Mouse (Mus musculus): Measurements from ENCODE around the gene Hyal2. TPM values are rescaled to one million over a fixed set of nuclear protein-coding genes. Genes with fewer than 3 reads are reported as not detected.

Hyal2 gene
- total and polyA plus RNA-seq, 3 experiments: 31.3 to 32.0 TPM; not detected in 1

DNA sequence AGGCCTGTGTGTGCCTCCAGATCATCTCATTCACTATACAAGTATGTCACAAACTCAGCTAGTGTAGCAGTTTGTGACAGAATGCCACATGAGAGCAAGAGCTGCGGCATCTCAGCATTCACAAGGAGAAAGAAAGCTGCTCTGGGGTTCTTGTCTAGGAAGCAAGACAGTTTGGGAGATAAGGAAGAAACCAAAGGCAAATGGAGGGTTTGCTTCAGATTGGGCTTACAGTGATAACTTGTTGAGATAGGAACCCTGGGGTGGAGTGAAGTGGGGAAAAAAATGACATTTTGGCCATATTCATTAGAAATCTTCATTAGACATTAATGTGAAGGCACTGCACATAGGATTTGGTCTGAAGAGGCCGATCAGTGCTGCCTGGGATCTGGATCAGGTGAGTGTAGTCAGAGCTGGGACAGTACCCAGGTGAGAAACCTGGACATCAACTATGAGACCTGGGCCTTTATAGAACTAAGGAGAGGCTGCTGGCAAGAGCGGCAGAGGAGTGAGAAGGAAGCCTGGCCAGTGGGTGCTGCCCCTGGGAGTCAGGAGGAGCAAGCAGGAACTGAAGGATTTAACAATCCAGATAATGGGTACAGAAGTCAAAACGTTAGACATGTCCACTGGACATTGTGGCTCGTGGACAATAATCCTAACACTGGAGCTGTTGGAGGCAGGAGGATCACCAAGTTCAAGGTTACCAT, 14.9 kb upstream of the Hyal2 start:
- TF ChIP-seq GATA1 (IDR thresholded peaks at IDR 0.05; ENCODE audit: low read depth, low read length): peak; percentile 54
- peak; percentile 36; the same call in 1 of the 2 replicates for TF ChIP-seq MAZ (IDR thresholded peaks at IDR 0.05; ENCODE audit: low read depth, low read length)
- TF ChIP-seq ZNF384 (IDR thresholded peaks at IDR 0.05; ENCODE audit: low read depth, low read length): peak; percentile 54; the same call in 1 of the 2 replicates
- TF ChIP-seq MXI1 (IDR thresholded peaks at IDR 0.05; ENCODE audit: low read depth, low read length): peak; percentile 54; the same call in 1 of the 2 replicates
- peak; percentile 98 for TF ChIP-seq RCOR1 (IDR thresholded peaks at IDR 0.05; ENCODE audit: low read depth, low read length)
- peak in 1 of 2 experiments; percentile 49; a peak in 2 of 4 replicates for TF ChIP-seq EP300 (IDR thresholded peaks at IDR 0.05; ENCODE audit: low read depth in 1 of 2, low read length in 2 of 2)
- TF ChIP-seq ZMIZ1 (IDR thresholded peaks at IDR 0.05; ENCODE audit: low read depth, low read length): no peak
- TF ChIP-seq TBP (IDR thresholded peaks at IDR 0.05; ENCODE audit: low read depth, low read length): 0 out of 2 replicates have a peak, but pooled peaks have one; percentile 10
- no peak for TF ChIP-seq TCF12 (IDR thresholded peaks at IDR 0.05; ENCODE audit: low read depth, low read length)
- TF ChIP-seq BHLHE40 (IDR thresholded peaks at IDR 0.05; ENCODE audit: borderline replicate concordance, low read depth, low read length): no peak; the same call in 1 of the 2 replicates
- 0 out of 2 replicates have a peak, but pooled peaks have one; percentile 25 for TF ChIP-seq ETS1 (IDR thresholded peaks at IDR 0.05; ENCODE audit: low read depth, low read length)
- Histone ChIP-seq H3K4me1 (ENCODE audit: control insufficient read depth in 1 of 2, insufficient read depth in 2 of 2, low read length in 2 of 2) (peaks cover 10 to 33% of the 10 kb centered on the region in 2 experiments), H3K9ac (ENCODE audit: control insufficient read depth, low read depth, low read length, poor library complexity, severe bottlenecking) (peak overlapping the region; percentile 85), H3K9me3 (replicated peaks; ENCODE audit: insufficient read depth, low read length) (no peaks in the 10 kb centered on the region), H3K4me3 (ENCODE audit: control insufficient read depth in 1 of 2, insufficient read depth in 1 of 2, low read depth in 2 of 2, low read length in 2 of 2) (peak overlapping the region; percentile 65 to 82), H3K27me3 (ENCODE audit: control insufficient read depth in 1 of 2, insufficient read depth in 2 of 2, low read length in 2 of 2) (no peaks in the 10 kb centered on the region), H3K27ac (ENCODE audit: control insufficient read depth, low read depth, low read length) (peak overlapping the region; percentile 11; the same call in 1 of the 2 replicates), H3K79me2 (ENCODE audit: control insufficient read depth, insufficient read depth, low read length, poor library complexity) (peaks cover 35% of the 10 kb centered on the region), H3K36me3 (ENCODE audit: control insufficient read depth in 1 of 2, insufficient read depth in 2 of 2, low read length in 2 of 2) (peaks cover 3 to 29% of the 10 kb centered on the region in 2 experiments; a peak in 3 of 4 replicates)
- DNase-seq (ENCODE audit: low read depth, low spot score): peak; percentile 54

- Histone ChIP-seq H3K9me3 (replicated peaks; ENCODE audit: insufficient read depth, low read length) (no peaks in the 10 kb centered on the region), H3K36me3 (ENCODE audit: control insufficient read depth in 1 of 2, insufficient read depth in 2 of 2, low read length in 2 of 2) (peaks cover 3 to 29% of the 10 kb centered on the region in 2 experiments; a peak in 3 of 4 replicates), H3K79me2 (ENCODE audit: control insufficient read depth, insufficient read depth, low read length, poor library complexity) (peaks cover 35% of the 10 kb centered on the region), H3K9ac (ENCODE audit: control insufficient read depth, low read depth, low read length, poor library complexity, severe bottlenecking) (peak overlapping the region; percentile 85), H3K4me3 (ENCODE audit: control insufficient read depth in 1 of 2, insufficient read depth in 1 of 2, low read depth in 2 of 2, low read length in 2 of 2) (peak overlapping the region; percentile 65 to 82), H3K27ac (ENCODE audit: control insufficient read depth, low read depth, low read length) (peak overlapping the region; percentile 66), H3K4me1 (ENCODE audit: control insufficient read depth in 1 of 2, insufficient read depth in 2 of 2, low read length in 2 of 2) (peaks cover 10 to 33% of the 10 kb centered on the region in 2 experiments), H3K27me3 (ENCODE audit: control insufficient read depth in 1 of 2, insufficient read depth in 2 of 2, low read length in 2 of 2) (no peaks in the 10 kb centered on the region)
- TF ChIP-seq RCOR1 (IDR thresholded peaks at IDR 0.05; ENCODE audit: low read depth, low read length): peak; percentile 20; the same call in 1 of the 2 replicates
- 0 out of 2 replicates have a peak, but pooled peaks have one; percentile 8 for TF ChIP-seq MAZ (IDR thresholded peaks at IDR 0.05; ENCODE audit: low read depth, low read length)
- TF ChIP-seq MXI1 (IDR thresholded peaks at IDR 0.05; ENCODE audit: low read depth, low read length): no peak
- DNase-seq (ENCODE audit: low read depth, low spot score): peak; percentile 68
Observed at GRCm38 (mm10) chr9:107553541-107554318, 14.0 kb upstream of the Hyal2 start.

All from MEL (cell line).